Mouse (Mus musculus) ES-E14 (cell line): Measurements from ENCODE around the gene Shroom1.

ENCODE experiments used
- HCFC1 ChIP-seq: IDR thresholded peaks from 2 replicates; pipeline ENCODE4 v1.6.1; 2012; ENCODE audit warnings: low read length, inconsistent platforms, borderline replicate concordance; ENCODE audit not compliant: insufficient read depth
- MAFK ChIP-seq: IDR thresholded peaks from 2 replicates; pipeline ENCODE4 v1.6.1; 2014; ENCODE audit warnings: mild to moderate bottlenecking, low read depth, low read length, inconsistent platforms; ENCODE audit not compliant: insufficient read depth
- ZC3H11A ChIP-seq: IDR thresholded peaks from 2 replicates; pipeline ENCODE4 v1.6.1; 2012; ENCODE audit warnings: low read depth, mild to moderate bottlenecking, inconsistent platforms, low read length, borderline replicate concordance

GRCm38 (mm10) chr11:53457372-53457954, 458 bp downstream of the Shroom1 start:
- TF ChIP-seq MAFK (no peak), ZC3H11A (peak; percentile 12; the same call in 1 of the 2 replicates), HCFC1 (no peak)
